Mouse (Mus musculus) liver, adult 2 months (tissue): ENCODE measurements at regions not wholly inside any gene's neighbourhood (a gene's known extent, or its start where the extent isn't known, plus 50 kb on each side); places are given as distances from the start of the nearest gene placed in this dataset.
A peak's percentile ranks its signal among the peaks of the same experiment; 100 is the strongest.

Source experiments
- DNase-seq: peaks from one replicate; pipeline ENCODE4 v3.0.0-alpha.2; 2011; ENCODE audit warnings: low read depth, low spot score; ENCODE audit errors: extremely low read depth
- H3K27ac ChIP-seq: fragments of 200-500 bp; replicated peaks from 2 replicates; pipeline ENCODE4 v1.5.1; 2012; ENCODE audit warnings: low read depth, mild to moderate bottlenecking, control low read depth, inconsistent platforms, low read length; ENCODE audit not compliant: insufficient read depth
- H3K27me3 ChIP-seq: fragments of 200-500 bp; 2 replicates; pipeline ENCODE4 v1.6.1; 2012; ENCODE audit warnings: mild to moderate bottlenecking, moderate library complexity, low read length, inconsistent platforms; ENCODE audit not compliant: control insufficient read depth, insufficient read depth
- H3K36me3 ChIP-seq: fragments of 200-500 bp; 2 replicates; pipeline ENCODE4 v1.6.1; 2012; ENCODE audit warnings: low read length, inconsistent platforms; ENCODE audit not compliant: control insufficient read depth, insufficient read depth
- H3K4me1 ChIP-seq: fragments of 200-500 bp; 2 replicates; pipeline ENCODE4 v1.6.1; 2011; ENCODE audit warnings: low read length; ENCODE audit not compliant: control insufficient read depth, insufficient read depth
- H3K4me3 ChIP-seq: fragments of 200-500 bp; 2 replicates; pipeline ENCODE4 v1.5.1; 2011; ENCODE audit warnings: low read depth, mild to moderate bottlenecking, control low read depth, low read length, moderate library complexity; ENCODE audit not compliant: insufficient read depth
- H3K79me2 ChIP-seq: fragments of 200-500 bp; 2 replicates; pipeline ENCODE4 v1.6.1; 2012; ENCODE audit warnings: inconsistent platforms, mild to moderate bottlenecking, low read length, moderate library complexity; ENCODE audit not compliant: control insufficient read depth, insufficient read depth
- H3K9ac ChIP-seq: fragments of 200-500 bp; 2 replicates; pipeline ENCODE4 v1.6.1; 2012; ENCODE audit warnings: low read depth, mild to moderate bottlenecking, control low read depth, inconsistent platforms, low read length
- CTCF ChIP-seq: fragments of 200-500 bp; IDR thresholded peaks from 2 replicates; pipeline ENCODE4 v1.5.1; 2011; ENCODE audit warnings: low read depth, low read length, control low read depth
- POLR2A ChIP-seq: fragments of 200-500 bp; IDR thresholded peaks from 2 replicates; pipeline ENCODE4 v1.6.1; 2011; ENCODE audit warnings: low read length, control low read depth; ENCODE audit not compliant: insufficient read depth; ENCODE audit errors: extremely low read depth
- WGBS: fragments of 180-500 bp; shearing (Covaris S2); methylation state at CpG from one replicate; pipeline ENCODE4 v1.1.7; 2018; 5-methylcytosine and 5-hydroxymethylcytosine counted together

DNA sequence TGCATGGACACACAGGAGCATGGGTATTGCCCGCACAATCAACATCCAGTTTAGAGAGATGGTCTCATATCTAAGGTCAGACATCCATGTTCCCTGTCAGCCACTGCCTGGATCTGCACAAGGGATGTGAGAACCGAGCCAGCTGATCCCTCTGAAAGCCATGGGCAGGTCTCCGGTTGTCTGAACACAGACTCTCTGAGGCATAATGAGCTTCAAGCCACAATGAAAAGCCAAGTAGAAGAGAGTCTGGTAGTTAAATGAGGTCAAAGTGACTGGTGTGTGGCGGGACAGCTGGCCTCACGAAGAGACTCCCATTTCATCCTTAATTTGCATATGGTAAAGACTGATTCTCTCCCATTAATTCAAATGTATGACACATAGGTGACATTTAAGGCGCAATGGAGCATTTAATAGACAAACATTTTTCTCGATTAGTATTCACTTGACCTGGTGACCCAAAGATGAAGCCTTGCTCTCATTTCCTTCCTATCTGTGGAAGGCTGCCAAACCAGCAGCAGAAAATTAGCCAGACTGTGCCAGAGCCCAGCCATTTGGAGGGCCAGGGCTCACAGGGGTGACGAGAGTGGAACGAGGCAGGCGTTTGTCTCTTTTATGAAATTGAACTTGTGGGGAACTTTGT is 132.2 kb downstream of the Rpl14 start:
- H3K4me1 ChIP-seq, result 0 out of 2 replicates have a peak, but pooled peaks cover 2% of the 10 kb centered on the region
- WGBS, result 70% methylated on average over 10 of the region's 10 CpGs
- TF ChIP-seq POLR2A (no peak), CTCF (no peak)
- H3K27me3 ChIP-seq, result no peaks in the 10 kb centered on the region
- no peak overlapping the region for H3K4me3 ChIP-seq
- H3K27ac ChIP-seq, result no peak overlapping the region
- no peak overlapping the region for H3K9ac ChIP-seq
- no peaks in the 10 kb centered on the region for H3K36me3 ChIP-seq
- no peaks in the 10 kb centered on the region for H3K79me2 ChIP-seq
- DNase-seq, result peak; percentile 7

- H3K27ac ChIP-seq, result no peak overlapping the region
- TF ChIP-seq POLR2A, result no peak
- no peak for TF ChIP-seq CTCF
- no peak for DNase-seq
- 56% methylated on average over 9 of the region's 9 CpGs for WGBS
- no peaks in the 10 kb centered on the region for H3K36me3 ChIP-seq
- no peak overlapping the region for H3K4me3 ChIP-seq
- H3K9ac ChIP-seq, result no peak overlapping the region
- H3K4me1 ChIP-seq, result 0 out of 2 replicates have a peak, but pooled peaks cover 2% of the 10 kb centered on the region
- no peaks in the 10 kb centered on the region for H3K79me2 ChIP-seq
- no peaks in the 10 kb centered on the region for H3K27me3 ChIP-seq
Observed at GRCm38 (mm10) chr9:120706562-120707198, 135.4 kb downstream of the Rpl14 start.

DNA sequence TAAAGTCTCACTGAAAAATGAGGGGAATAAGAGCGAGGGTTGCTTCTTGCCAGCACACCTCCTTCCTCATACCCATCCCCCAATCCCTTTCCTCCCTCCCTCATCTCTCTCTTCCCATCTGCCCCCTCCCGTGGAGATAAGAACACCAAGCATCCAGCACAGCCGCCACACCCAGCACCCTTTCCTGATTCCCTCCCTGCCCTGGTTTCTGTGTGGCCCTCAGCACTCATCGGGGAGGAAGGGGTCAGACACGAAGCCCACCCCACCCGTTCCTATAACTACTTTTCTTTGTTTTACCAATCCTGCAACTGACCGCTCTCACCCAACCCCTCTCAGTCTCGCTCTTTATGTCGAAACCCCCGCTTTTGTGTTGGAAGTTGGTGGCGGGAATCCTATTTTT is 137.3 kb downstream of the Rpl14 start:
- TF ChIP-seq POLR2A, result no peak
- H3K4me1 ChIP-seq, result no peaks in the 10 kb centered on the region
- no peak for DNase-seq
- H3K27ac ChIP-seq, result no peak overlapping the region
- no peaks in the 10 kb centered on the region for H3K36me3 ChIP-seq
- H3K79me2 ChIP-seq, result no peaks in the 10 kb centered on the region
- whole genome bisulfite sequencing, result 52% methylated on average over 11 of the region's 11 CpGs
- H3K9ac ChIP-seq, result no peak overlapping the region
- H3K27me3 ChIP-seq, result no peaks in the 10 kb centered on the region
- no peak overlapping the region for H3K4me3 ChIP-seq

DNA sequence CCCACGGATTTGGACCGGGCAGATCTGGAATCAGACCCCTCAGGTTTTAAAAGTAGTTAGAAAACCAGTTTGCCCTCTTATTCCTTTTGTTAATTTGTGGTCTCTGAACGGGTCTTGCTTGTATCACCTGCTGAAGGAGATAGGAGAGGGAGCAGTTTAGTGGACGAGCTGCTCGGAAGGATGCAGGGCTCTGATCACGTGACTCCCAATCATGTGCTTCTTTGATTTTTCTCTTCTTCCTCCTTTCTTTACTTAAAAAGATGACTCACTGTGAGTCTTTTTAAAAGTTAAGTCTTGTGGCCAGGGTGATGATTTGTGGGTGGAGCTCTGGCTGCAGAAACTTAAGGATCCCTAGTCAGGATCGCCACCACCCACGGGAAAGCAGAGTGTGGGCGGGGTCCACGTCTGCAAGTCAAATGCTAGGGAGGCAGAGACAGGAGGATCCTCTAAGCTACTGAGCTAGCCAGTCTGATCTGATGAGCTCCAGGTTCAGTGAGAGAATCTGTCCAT is 138.0 kb downstream of the Rpl14 start:
- H3K4me3 ChIP-seq, result no peak overlapping the region
- no peak overlapping the region for H3K9ac ChIP-seq
- no peaks in the 10 kb centered on the region for H3K27me3 ChIP-seq
- WGBS, result 76% methylated on average over 10 of the region's 10 CpGs
- H3K36me3 ChIP-seq, result no peaks in the 10 kb centered on the region
- DNase-seq, result no peak
- H3K4me1 ChIP-seq, result no peaks in the 10 kb centered on the region
- no peaks in the 10 kb centered on the region for H3K79me2 ChIP-seq
- no peak for TF ChIP-seq POLR2A
- no peak for TF ChIP-seq CTCF
- no peak overlapping the region for H3K27ac ChIP-seq

GRCm38 (mm10) chr9:120712987-120713386 is 141.7 kb downstream of the Rpl14 start:
- no peak overlapping the region for H3K4me3 ChIP-seq
- H3K79me2 ChIP-seq, result no peaks in the 10 kb centered on the region
- TF ChIP-seq CTCF (0 out of 2 replicates have a peak, but pooled peaks have one; percentile 25), POLR2A (no peak)
- H3K27ac ChIP-seq, result no peak overlapping the region
- H3K36me3 ChIP-seq, result no peaks in the 10 kb centered on the region
- WGBS, result 98% methylated on average over 2 of the region's 2 CpGs
- H3K4me1 ChIP-seq, result no peaks in the 10 kb centered on the region
- DNase-seq, result no peak
- H3K27me3 ChIP-seq, result no peaks in the 10 kb centered on the region
- no peak overlapping the region for H3K9ac ChIP-seq

DNA sequence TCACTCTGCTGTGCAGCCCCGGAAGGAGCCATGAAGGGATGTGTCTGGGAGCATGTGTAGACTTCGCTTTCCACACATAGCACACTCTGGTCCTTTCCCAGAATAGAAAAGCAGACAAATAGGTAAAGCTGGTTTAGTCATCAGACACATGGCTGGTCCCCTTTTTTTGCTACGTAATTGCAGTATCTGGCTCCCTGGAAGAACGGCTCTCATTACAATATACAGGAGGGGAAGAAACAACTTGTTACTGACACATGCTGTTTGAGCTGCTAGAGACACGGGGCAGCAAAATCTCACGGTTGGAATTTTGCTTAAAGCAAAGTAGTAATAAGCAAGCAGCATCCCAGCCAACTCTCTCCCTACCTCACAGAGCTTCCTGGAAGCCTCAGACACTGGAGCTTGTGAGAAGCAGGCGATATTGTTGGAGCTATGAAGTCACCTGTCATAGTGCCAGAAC is 144.4 kb downstream of the Rpl14 start:
- H3K4me3 ChIP-seq, result no peak overlapping the region
- H3K9ac ChIP-seq, result no peak overlapping the region
- H3K27me3 ChIP-seq, result no peaks in the 10 kb centered on the region
- H3K27ac ChIP-seq, result no peak overlapping the region
- 84% methylated on average over 7 of the region's 7 CpGs for WGBS
- H3K4me1 ChIP-seq, result no peaks in the 10 kb centered on the region
- H3K36me3 ChIP-seq, result no peaks in the 10 kb centered on the region
- H3K79me2 ChIP-seq, result no peaks in the 10 kb centered on the region
- DNase-seq, result no peak
- TF ChIP-seq POLR2A (no peak), CTCF (no peak)
